Mouse (Mus musculus): ENCODE data around the gene Odc1. TPM values are rescaled to one million over a fixed set of nuclear protein-coding genes. Genes with fewer than 3 reads are reported as not detected.
A peak's percentile ranks its signal among the peaks of the same experiment; 100 is the strongest.
"Not testable (repeated sequence)": the region's sequence is repeated elsewhere in the genome, so short reads cannot be mapped to it uniquely, and the experiment has no call there.

Odc1 gene
- polyA plus RNA-seq, 1 experiment from 2014 or later: 236 TPM

DNA sequence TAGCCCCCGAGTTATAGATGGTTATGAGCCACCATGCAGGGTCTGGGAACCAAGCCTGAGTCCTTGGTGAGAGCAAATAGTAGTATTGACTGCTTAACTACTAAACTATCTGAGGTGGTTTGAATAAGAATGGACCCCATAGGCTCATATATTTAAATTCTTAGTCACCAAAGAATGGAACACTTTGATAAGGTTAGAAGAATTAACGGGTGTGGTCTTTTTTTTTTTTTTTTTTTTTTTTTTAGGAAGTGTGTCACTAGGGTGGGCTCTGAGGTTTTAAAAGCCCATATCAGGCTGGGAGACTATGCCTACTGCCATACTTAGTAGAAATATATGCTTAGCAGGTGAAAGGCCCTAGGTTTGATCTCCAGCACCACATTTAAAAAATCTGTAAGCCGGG, 8.4 kb upstream of the Odc1 start:
- ATAC-seq: no peak
- no peaks in the 10 kb centered on the region for H3K36me3 ChIP-seq (ENCODE audit: poor library complexity, severe bottlenecking)

DNA sequence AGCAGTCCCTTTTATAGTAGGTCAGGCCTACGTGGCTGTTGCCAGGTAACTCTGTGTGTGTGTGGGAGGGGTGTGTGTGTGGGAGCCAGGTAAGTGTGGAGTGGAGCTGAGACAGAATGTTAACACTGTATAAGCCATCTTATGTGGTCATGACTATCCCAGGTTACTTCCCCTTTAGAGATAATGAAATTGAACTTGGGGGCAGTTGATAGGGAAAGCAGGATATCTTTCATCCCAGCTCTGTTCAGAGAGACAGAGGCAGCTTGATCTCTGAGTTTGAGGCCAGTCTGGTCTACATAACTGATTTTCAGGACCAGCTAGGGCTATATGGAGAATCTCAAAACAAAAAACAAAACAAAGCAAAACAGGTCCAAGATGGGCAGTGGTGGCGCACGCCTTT, 7.4 kb upstream of the Odc1 start:
- H3K36me3 ChIP-seq (ENCODE audit: poor library complexity, severe bottlenecking): no peaks in the 10 kb centered on the region
- no peak for ATAC-seq
- WGBS: 88% methylated on average over 3 of the region's 3 CpGs

More for the DNA sequence above, 8.4 kb upstream of the Odc1 start:
- no peak overlapping the region for H3K9ac ChIP-seq
- H3K4me2 ChIP-seq: no peak overlapping the region
- WGBS: 90% methylated on average over 3 of the region's 3 CpGs
- no peaks in the 10 kb centered on the region for H3K27me3 ChIP-seq
- H3K4me3 ChIP-seq: no peak overlapping the region
- no peaks in the 10 kb centered on the region for H3K9me3 ChIP-seq (replicated peaks)
- no peaks in the 10 kb centered on the region for H3K4me1 ChIP-seq
- H3K27ac ChIP-seq: no peak overlapping the region

DNA sequence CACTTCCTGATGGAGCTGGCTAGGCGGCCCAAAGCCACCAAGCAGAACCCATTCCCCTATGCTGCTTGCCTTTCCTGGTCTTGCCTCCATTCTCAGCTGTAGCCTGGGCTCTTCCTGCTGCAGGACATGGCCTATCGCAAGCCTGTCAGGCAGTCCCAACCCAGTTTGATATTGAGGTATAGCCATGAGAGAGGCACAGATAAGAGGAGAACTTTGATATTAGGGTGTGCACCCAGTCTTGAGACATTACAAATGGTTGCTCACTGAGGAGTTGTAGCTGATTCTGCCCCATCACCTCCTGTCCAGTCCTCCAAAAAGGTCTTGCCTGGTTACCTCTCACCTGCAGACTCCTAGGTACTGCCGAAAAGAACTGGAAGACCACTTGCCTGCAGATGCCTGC, 6.5 kb upstream of the Odc1 start:
- no peaks in the 10 kb centered on the region for H3K9me3 ChIP-seq (replicated peaks)
- no peaks in the 10 kb centered on the region for H3K27me3 ChIP-seq
- H3K4me3 ChIP-seq: no peak overlapping the region
- no peak overlapping the region for H3K4me2 ChIP-seq
- no peaks in the 10 kb centered on the region for H3K36me3 ChIP-seq (ENCODE audit: poor library complexity, severe bottlenecking)
- 91% methylated on average over 3 of the region's 3 CpGs for WGBS
- no peak for ATAC-seq
- no peaks in the 10 kb centered on the region for H3K4me1 ChIP-seq
- H3K9ac ChIP-seq: no peak overlapping the region
- H3K27ac ChIP-seq: no peak overlapping the region

More for the DNA sequence above, 7.4 kb upstream of the Odc1 start:
- no peak overlapping the region for H3K4me2 ChIP-seq
- H3K9me3 ChIP-seq (replicated peaks): no peaks in the 10 kb centered on the region
- H3K9ac ChIP-seq: no peak overlapping the region
- no peak overlapping the region for H3K27ac ChIP-seq
- H3K4me1 ChIP-seq: no peaks in the 10 kb centered on the region
- H3K4me3 ChIP-seq: no peak overlapping the region
- H3K27me3 ChIP-seq: no peaks in the 10 kb centered on the region

DNA sequence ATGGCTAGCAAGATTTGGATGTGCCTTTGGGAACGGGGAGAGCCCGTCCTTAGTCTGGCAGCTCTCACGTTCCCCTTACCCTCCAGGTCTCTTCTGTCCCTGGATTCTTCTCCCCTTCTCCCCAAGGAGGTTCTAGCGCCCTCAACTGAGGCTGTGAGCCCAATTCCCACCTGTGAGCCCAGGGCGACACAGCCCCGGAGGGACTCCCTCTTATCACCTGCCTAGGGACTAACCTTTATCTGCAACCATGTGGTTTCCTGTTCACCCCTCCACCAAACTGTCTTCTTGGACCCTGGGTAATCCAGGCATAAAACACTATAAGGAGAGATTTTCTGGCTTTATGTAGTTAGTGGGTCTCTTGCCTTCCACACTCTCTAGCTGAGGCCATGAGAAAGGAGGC, 5.6 kb upstream of the Odc1 start:
- 66% methylated on average over 6 of the region's 6 CpGs for WGBS
- ATAC-seq: no peak
- H3K27ac ChIP-seq: no peak overlapping the region

GRCm38 (mm10) chr12:17540040-17540552, 4.5 kb upstream of the Odc1 start:
- Histone ChIP-seq H3K4me3 (no peak overlapping the region), H3K27me3 (no peaks in the 10 kb centered on the region), H3K9me3 (replicated peaks) (no peaks in the 10 kb centered on the region), H3K27ac (no peak overlapping the region), H3K4me1 (0 out of 2 replicates have a peak, but pooled peaks cover 5% of the 10 kb centered on the region), H3K36me3 (ENCODE audit: poor library complexity, severe bottlenecking) (no peaks in the 10 kb centered on the region), H3K4me2 (no peak overlapping the region), H3K9ac (no peak overlapping the region)
- WGBS: 86% methylated on average over 6 of the region's 6 CpGs
- ATAC-seq: no peak

More for the DNA sequence above, 5.6 kb upstream of the Odc1 start:
- no peaks in the 10 kb centered on the region for H3K27me3 ChIP-seq
- no peaks in the 10 kb centered on the region for H3K9me3 ChIP-seq (replicated peaks)
- no peak overlapping the region for H3K4me2 ChIP-seq
- H3K36me3 ChIP-seq (ENCODE audit: poor library complexity, severe bottlenecking): no peaks in the 10 kb centered on the region
- H3K9ac ChIP-seq: no peak overlapping the region
- 0 out of 2 replicates have a peak, but pooled peaks cover 5% of the 10 kb centered on the region for H3K4me1 ChIP-seq
- no peak overlapping the region for H3K4me3 ChIP-seq

- under 1% methylated on average over 39 of the region's 40 CpGs for WGBS
- ATAC-seq: peak; percentile 48; the same call in 1 of the 2 replicates
Observed at GRCm38 (mm10) chr12:17545107-17545571, 545 bp downstream of the Odc1 start.

DNA sequence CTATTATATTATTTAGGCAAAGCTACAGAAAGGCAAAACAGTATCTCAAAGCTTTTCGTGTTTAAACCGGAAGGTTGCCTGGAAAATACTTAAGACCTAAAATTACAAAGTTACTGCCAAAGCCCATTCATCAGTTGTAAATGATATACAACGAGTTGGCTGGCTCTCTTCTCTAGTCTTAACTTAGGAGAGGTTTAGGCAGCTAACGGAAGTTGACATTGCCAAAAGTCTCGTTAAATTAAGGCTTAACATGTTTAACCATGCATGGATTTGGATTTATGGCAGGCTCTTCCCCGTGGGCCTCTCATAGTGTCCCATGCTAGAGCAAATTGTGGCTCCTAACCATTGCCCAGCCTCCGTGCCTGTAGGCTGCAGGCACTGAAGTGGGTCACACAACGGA, 1.3 kb downstream of the Odc1 start:
- Histone ChIP-seq H3K36me3 (ENCODE audit: poor library complexity, severe bottlenecking) (peaks cover 37% of the 10 kb centered on the region), H3K4me2 (peak overlapping the region; percentile 83), H3K9ac (peak overlapping the region; percentile 99), H3K9me3 (replicated peaks) (no peaks in the 10 kb centered on the region), H3K4me3 (peak overlapping the region; percentile 91), H3K27ac (no peak overlapping the region), H3K27me3 (no peaks in the 10 kb centered on the region), H3K4me1 (peaks cover 28% of the 10 kb centered on the region)
- no peak for ATAC-seq
- 1% methylated on average over 8 of the region's 8 CpGs for WGBS

More at GRCm38 (mm10) chr12:17545107-17545571, 545 bp downstream of the Odc1 start:
- Histone ChIP-seq H3K9me3 (replicated peaks) (no peaks in the 10 kb centered on the region), H3K27me3 (no peaks in the 10 kb centered on the region), H3K4me2 (peak overlapping the region; percentile 83), H3K4me3 (peak overlapping the region; percentile 91), H3K9ac (peak overlapping the region; percentile 99), H3K36me3 (ENCODE audit: poor library complexity, severe bottlenecking) (peaks cover 33% of the 10 kb centered on the region), H3K27ac (peak overlapping the region; percentile 89), H3K4me1 (peaks cover 28% of the 10 kb centered on the region)

DNA sequence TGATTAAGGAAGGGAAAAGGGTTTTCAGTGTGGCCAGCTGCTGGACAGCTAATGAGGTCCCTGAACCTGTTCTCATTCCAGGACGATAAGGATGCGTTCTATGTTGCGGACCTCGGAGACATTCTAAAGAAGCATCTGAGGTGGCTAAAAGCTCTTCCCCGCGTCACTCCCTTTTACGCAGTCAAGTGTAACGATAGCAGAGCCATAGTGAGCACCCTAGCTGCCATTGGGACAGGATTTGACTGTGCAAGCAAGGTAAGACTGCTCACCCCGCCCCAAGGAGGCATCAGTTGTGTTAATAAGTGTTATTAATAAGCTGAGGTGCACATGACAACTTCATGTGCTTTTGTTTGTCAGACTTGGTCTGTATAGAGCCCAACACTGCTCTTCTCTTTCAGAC, 3.0 kb downstream of the Odc1 start:
- WGBS: 93% methylated on average over 9 of the region's 9 CpGs
- not testable (repeated sequence) for H3K9ac ChIP-seq; H3K9me3 ChIP-seq (replicated peaks); ATAC-seq; H3K4me3 ChIP-seq; H3K27me3 ChIP-seq; H3K27ac ChIP-seq
- Histone ChIP-seq H3K4me2 (0 out of 2 replicates have a peak overlapping the region, but pooled peaks have one; percentile 83), H3K36me3 (ENCODE audit: poor library complexity, severe bottlenecking) (peaks cover 51% of the 10 kb centered on the region), H3K4me1 (peaks cover 28% of the 10 kb centered on the region)

GRCm38 (mm10) chr12:17548505-17548904, 3.9 kb downstream of the Odc1 start:
- 51% methylated on average over 5 of the region's 5 CpGs for WGBS
- Histone ChIP-seq H3K4me2 (no peak overlapping the region), H3K36me3 (ENCODE audit: poor library complexity, severe bottlenecking) (peaks cover 53% of the 10 kb centered on the region), H3K9ac (no peak overlapping the region), H3K4me3 (no peak overlapping the region), H3K27ac (peak overlapping the region; percentile 51), H3K27me3 (no peaks in the 10 kb centered on the region), H3K4me1 (peaks cover 28% of the 10 kb centered on the region), H3K9me3 (replicated peaks) (no peaks in the 10 kb centered on the region)
- no peak for ATAC-seq

DNA sequence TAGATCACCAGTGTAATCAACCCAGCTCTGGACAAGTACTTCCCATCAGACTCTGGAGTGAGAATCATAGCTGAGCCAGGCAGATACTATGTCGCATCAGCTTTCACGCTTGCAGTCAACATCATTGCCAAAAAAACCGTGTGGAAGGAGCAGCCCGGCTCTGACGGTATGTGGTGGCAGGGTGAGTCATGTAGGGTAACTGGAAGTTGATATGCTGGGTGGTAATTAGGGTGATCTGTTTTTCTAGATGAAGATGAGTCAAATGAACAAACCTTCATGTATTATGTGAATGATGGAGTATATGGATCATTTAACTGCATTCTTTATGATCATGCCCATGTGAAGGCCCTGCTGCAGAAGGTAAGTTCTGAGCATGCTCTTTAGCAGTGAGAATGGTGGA, 4.8 kb downstream of the Odc1 start:
- H3K27ac ChIP-seq; H3K9ac ChIP-seq; H3K4me3 ChIP-seq; ATAC-seq; H3K9me3 ChIP-seq (replicated peaks); H3K4me2 ChIP-seq; H3K27me3 ChIP-seq: not testable (repeated sequence)
- WGBS: 88% methylated on average over 5 of the region's 5 CpGs
- peaks cover 26% of the 10 kb centered on the region for H3K4me1 ChIP-seq
- H3K36me3 ChIP-seq (ENCODE audit: poor library complexity, severe bottlenecking): peaks cover 53% of the 10 kb centered on the region

DNA sequence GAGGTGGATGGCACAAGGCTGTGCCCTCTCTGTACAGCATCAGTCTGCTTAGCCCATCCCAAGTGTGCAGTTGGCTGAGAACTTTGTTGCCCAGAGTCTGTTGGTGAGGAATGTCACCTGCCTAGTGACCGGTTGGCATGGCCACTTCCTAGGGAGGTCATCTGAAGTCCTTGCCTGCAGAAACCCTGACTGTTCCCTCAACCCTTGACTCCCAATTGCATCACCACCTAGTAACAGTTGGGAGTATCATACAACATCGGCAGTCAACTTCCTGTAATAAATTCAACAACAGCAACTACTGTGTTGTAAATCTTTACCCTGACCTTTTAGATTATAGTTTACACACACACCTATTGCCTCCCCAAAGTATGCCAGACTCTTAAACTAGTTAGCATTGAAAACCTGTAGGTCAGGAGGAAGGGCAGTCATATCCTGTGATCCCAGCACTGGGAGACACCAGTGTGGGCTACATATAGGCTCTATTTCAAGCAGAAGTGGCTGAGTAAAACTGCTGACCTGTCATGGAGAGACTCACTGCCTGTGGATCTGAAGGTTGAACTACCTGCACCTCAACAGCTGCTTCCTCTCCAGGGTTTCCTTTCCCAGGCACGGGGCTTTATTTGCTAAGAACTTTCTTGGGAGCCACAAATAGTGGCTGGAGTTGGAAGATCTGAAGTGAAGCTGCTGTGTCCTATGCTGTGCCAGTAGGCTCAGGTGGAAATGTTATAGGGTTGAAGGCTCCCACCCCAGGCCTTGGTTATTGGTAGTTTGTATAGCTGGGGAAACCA, 6.8 kb downstream of the Odc1 start:
- 87% methylated on average over 3 of the region's 3 CpGs for WGBS
- H3K9ac ChIP-seq: no peak overlapping the region
- no peak overlapping the region for H3K27ac ChIP-seq
- no peaks in the 10 kb centered on the region for H3K9me3 ChIP-seq (replicated peaks)
- peaks cover 53% of the 10 kb centered on the region for H3K36me3 ChIP-seq (ENCODE audit: poor library complexity, severe bottlenecking)
- H3K4me3 ChIP-seq: no peak overlapping the region
- ATAC-seq: no peak
- H3K4me2 ChIP-seq: no peak overlapping the region
- peaks cover 30% of the 10 kb centered on the region for H3K4me1 ChIP-seq
- H3K27me3 ChIP-seq: no peaks in the 10 kb centered on the region

DNA sequence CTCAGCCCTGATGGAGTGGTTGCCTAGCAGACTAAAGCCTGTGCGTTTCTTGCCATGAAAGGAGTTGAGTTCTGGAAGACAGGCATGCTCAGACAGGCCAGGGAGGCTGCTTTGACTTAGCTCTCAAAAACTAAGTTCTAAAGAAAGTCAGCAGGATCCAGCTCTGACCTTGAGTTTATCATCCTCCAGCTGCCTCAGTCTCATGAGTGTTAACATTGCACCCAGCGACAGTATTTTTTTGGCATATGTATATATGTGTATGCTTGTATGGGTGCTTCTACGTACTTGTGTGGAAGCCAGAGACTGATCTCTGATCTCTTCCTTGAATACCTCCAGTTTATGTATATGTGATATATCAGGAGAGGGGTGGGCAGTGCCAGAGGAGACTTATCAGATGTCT, 7.8 kb downstream of the Odc1 start:
- Histone ChIP-seq H3K27me3 (no peaks in the 10 kb centered on the region), H3K9me3 (replicated peaks) (no peaks in the 10 kb centered on the region), H3K4me1 (peaks cover 30% of the 10 kb centered on the region), H3K9ac (no peak overlapping the region), H3K36me3 (ENCODE audit: poor library complexity, severe bottlenecking) (peaks cover 47% of the 10 kb centered on the region), H3K4me2 (no peak overlapping the region), H3K4me3 (no peak overlapping the region), H3K27ac (no peak overlapping the region)
- ATAC-seq: no peak
- WGBS: 82% methylated on average over 3 of the region's 3 CpGs

All from forebrain, embryonic 13.5 days (tissue).